Mouse (Mus musculus): ENCODE measurements at regions not wholly inside any gene's neighbourhood (a gene's known extent, or its start where the extent isn't known, plus 50 kb on each side); places are given as distances from the start of the nearest gene placed in this dataset.

GRCm38 (mm10) chr9:46636261-46637010, 316.6 kb upstream of the 4931429L15Rik start:
- DNase-seq (ENCODE audit: low spot score in 2 of 2) = no peak

GRCm38 (mm10) chr9:46633952-46634351, 314.2 kb upstream of the 4931429L15Rik start:
- no peak for DNase-seq (ENCODE audit: low spot score in 2 of 2)

- peak; percentile 77 to 84 for DNase-seq (ENCODE audit: low spot score in 2 of 2)
Observed at GRCm38 (mm10) chr9:46632576-46632975, 312.8 kb upstream of the 4931429L15Rik start.

- no peak for DNase-seq (ENCODE audit: low spot score in 2 of 2)
Observed at GRCm38 (mm10) chr9:46622255-46622654, 302.5 kb upstream of the 4931429L15Rik start.

GRCm38 (mm10) chr9:46621851-46622250, 302.1 kb upstream of the 4931429L15Rik start:
- DNase-seq (ENCODE audit: low spot score in 2 of 2) = no peak

- DNase-seq (ENCODE audit: low spot score in 2 of 2) = no peak
Observed at GRCm38 (mm10) chr9:46610101-46611005, 290.6 kb upstream of the 4931429L15Rik start.

- no peak for DNase-seq (ENCODE audit: low spot score in 2 of 2)
Observed at GRCm38 (mm10) chr9:46608695-46609094, 288.9 kb upstream of the 4931429L15Rik start.

- DNase-seq (ENCODE audit: low spot score in 2 of 2) = no peak
Observed at GRCm38 (mm10) chr9:46600803-46601202, 281.0 kb upstream of the 4931429L15Rik start.

GRCm38 (mm10) chr9:46599931-46600708, 280.3 kb upstream of the 4931429L15Rik start:
- DNase-seq (ENCODE audit: low spot score in 2 of 2) = peak; percentile 55 to 76

- no peak for DNase-seq (ENCODE audit: low spot score in 2 of 2)
Observed at GRCm38 (mm10) chr9:46598518-46598917, 278.7 kb upstream of the 4931429L15Rik start.

- DNase-seq (ENCODE audit: low spot score in 2 of 2) = no peak
Observed at GRCm38 (mm10) chr9:46593444-46593843, 273.7 kb upstream of the 4931429L15Rik start.

- DNase-seq (ENCODE audit: low spot score in 2 of 2) = no peak
Observed at GRCm38 (mm10) chr9:46592908-46593307, 273.1 kb upstream of the 4931429L15Rik start.

- DNase-seq (ENCODE audit: low spot score in 2 of 2) = no peak
Observed at GRCm38 (mm10) chr9:46586818-46587217, 267.0 kb upstream of the 4931429L15Rik start.

- no peak for DNase-seq (ENCODE audit: low spot score in 2 of 2)
Observed at GRCm38 (mm10) chr9:46581844-46582243, 262.1 kb upstream of the 4931429L15Rik start.

GRCm38 (mm10) chr9:46562301-46562700, 242.5 kb upstream of the 4931429L15Rik start:
- no peak for DNase-seq (ENCODE audit: low spot score in 2 of 2)

GRCm38 (mm10) chr9:46558481-46558880, 238.7 kb upstream of the 4931429L15Rik start:
- no peak for DNase-seq (ENCODE audit: low spot score in 2 of 2)

- no peak for DNase-seq (ENCODE audit: low spot score in 2 of 2)
Observed at GRCm38 (mm10) chr9:46557781-46558180, 238.0 kb upstream of the 4931429L15Rik start.

- DNase-seq (ENCODE audit: low spot score in 2 of 2) = no peak
Observed at GRCm38 (mm10) chr9:46555156-46555555, 235.4 kb upstream of the 4931429L15Rik start.

- no peak for DNase-seq (ENCODE audit: low spot score in 2 of 2)
Observed at GRCm38 (mm10) chr9:46554586-46555152, 234.9 kb upstream of the 4931429L15Rik start.

- no peak for DNase-seq (ENCODE audit: low spot score in 2 of 2)
Observed at GRCm38 (mm10) chr9:46549416-46549815, 229.6 kb upstream of the 4931429L15Rik start.

GRCm38 (mm10) chr9:46544326-46544725, 224.5 kb upstream of the 4931429L15Rik start:
- DNase-seq (ENCODE audit: low spot score in 2 of 2) = no peak

- DNase-seq (ENCODE audit: low spot score in 2 of 2) = no peak
Observed at GRCm38 (mm10) chr9:46541001-46541400, 221.2 kb upstream of the 4931429L15Rik start.

Measured in frontal cortex, postnatal 36 days (tissue).